8 mouse cellular contexts compared by ENCODE assay signal in genomic region chr5:107200853-107201341, GRCm38 (mm10).
A peak's percentile ranks its signal among the peaks of the same experiment; 100 is the strongest.
DNase-seq lines count a peak whose midpoint lies in the region; ATAC-seq lines count a peak whose summit lies in the region.

No protein-coding gene starts in this region.

- no peaks in the 10 kb centered on the region for H3K9me3 ChIP-seq in neural tube, embryonic 13.5 days
- H3K9me3 ChIP-seq in heart, embryonic 11.5 days (replicated peaks; ENCODE audit: control insufficient read depth, low read length), result no peaks in the 10 kb centered on the region
- H3K9me3 ChIP-seq in midbrain, embryonic 16.5 days (replicated peaks; ENCODE audit: control insufficient read depth, low read length, poor library complexity, severe bottlenecking), result no peaks in the 10 kb centered on the region
- H3K9me3 ChIP-seq in forebrain, embryonic 12.5 days, result no peaks in the 10 kb centered on the region

- 69% methylated on average over 12 of the region's 12 CpGs for WGBS in neural tube, embryonic 13.5 days
- WGBS in heart, embryonic 11.5 days (ENCODE audit: insufficient replicate concordance), result 59% methylated on average over 12 of the region's 12 CpGs
- 78% methylated on average over 12 of the region's 12 CpGs for WGBS in midbrain, embryonic 16.5 days
- 73% methylated on average over 12 of the region's 12 CpGs for WGBS in forebrain, embryonic 12.5 days

- no peaks in the 10 kb centered on the region for H3K27me3 ChIP-seq in neural tube, embryonic 13.5 days
- no peaks in the 10 kb centered on the region for H3K27me3 ChIP-seq in heart, embryonic 11.5 days (ENCODE audit: control insufficient read depth, insufficient read depth, low read length)
- H3K27me3 ChIP-seq in midbrain, embryonic 16.5 days (ENCODE audit: control insufficient read depth, insufficient read depth, low read depth, low read length), result no peaks in the 10 kb centered on the region
- H3K27me3 ChIP-seq in forebrain, embryonic 12.5 days, result no peaks in the 10 kb centered on the region

- 0 out of 2 replicates have a peak overlapping the region, but pooled peaks have one; percentile 29 for H3K27ac ChIP-seq in neural tube, embryonic 13.5 days (replicated peaks)
- peak overlapping the region; percentile 29; the same call in 1 of the 2 replicates for H3K27ac ChIP-seq in heart, embryonic 11.5 days (ENCODE audit: low read depth, low read length)
- no peak overlapping the region for H3K27ac ChIP-seq in midbrain, embryonic 16.5 days (ENCODE audit: low read length)
- H3K27ac ChIP-seq in forebrain, embryonic 12.5 days, result no peak overlapping the region

- H3K9ac ChIP-seq in neural tube, embryonic 13.5 days, result no peak overlapping the region
- H3K9ac ChIP-seq in heart, embryonic 11.5 days (ENCODE audit: low read depth, low read length), result no peak overlapping the region
- H3K9ac ChIP-seq in midbrain, embryonic 16.5 days (ENCODE audit: low read depth, low read length), result no peak overlapping the region
- H3K9ac ChIP-seq in forebrain, embryonic 12.5 days, result no peak overlapping the region

- peaks cover 14% of the 10 kb centered on the region for H3K4me1 ChIP-seq in neural tube, embryonic 13.5 days (replicated peaks)
- H3K4me1 ChIP-seq in heart, embryonic 11.5 days (ENCODE audit: control insufficient read depth, insufficient read depth, low read length), result peaks cover 14% of the 10 kb centered on the region
- 0 out of 2 replicates have a peak, but pooled peaks cover 3% of the 10 kb centered on the region for H3K4me1 ChIP-seq in midbrain, embryonic 16.5 days (ENCODE audit: control insufficient read depth, insufficient read depth, low read length)
- H3K4me1 ChIP-seq in forebrain, embryonic 12.5 days, result peaks cover 6% of the 10 kb centered on the region; the same call in 1 of the 2 replicates

- no peaks in the 10 kb centered on the region for H3K36me3 ChIP-seq in neural tube, embryonic 13.5 days
- H3K36me3 ChIP-seq in heart, embryonic 11.5 days (ENCODE audit: control insufficient read depth, insufficient read depth, low read length), result no peaks in the 10 kb centered on the region
- no peaks in the 10 kb centered on the region for H3K36me3 ChIP-seq in midbrain, embryonic 16.5 days (ENCODE audit: control insufficient read depth, insufficient read depth, low read length)
- no peaks in the 10 kb centered on the region for H3K36me3 ChIP-seq in forebrain, embryonic 12.5 days (replicated peaks)

- no peak for ATAC-seq in neural tube, embryonic 13.5 days (ENCODE audit: low read depth)
- no peak for ATAC-seq in heart, embryonic 11.5 days (replicated peaks; ENCODE audit: insufficient number of reproducible peaks, low FRiP score, low TSS enrichment)
- ATAC-seq in midbrain, embryonic 16.5 days, result no peak
- no peak for ATAC-seq in forebrain, embryonic 12.5 days (ENCODE audit: low FRiP score)

- H3K4me3 ChIP-seq in neural tube, embryonic 13.5 days, result no peak overlapping the region
- no peak overlapping the region for H3K4me3 ChIP-seq in heart, embryonic 11.5 days (ENCODE audit: low read depth, low read length)
- H3K4me3 ChIP-seq in midbrain, embryonic 16.5 days (ENCODE audit: low read depth, low read length), result no peak overlapping the region
- no peak overlapping the region for H3K4me3 ChIP-seq in forebrain, embryonic 12.5 days (replicated peaks)

- no peak overlapping the region for H3K4me2 ChIP-seq in neural tube, embryonic 13.5 days
- H3K4me2 ChIP-seq in heart, embryonic 11.5 days, result no peak overlapping the region
- H3K4me2 ChIP-seq in midbrain, embryonic 16.5 days (ENCODE audit: low read length), result no peak overlapping the region
- no peak overlapping the region for H3K4me2 ChIP-seq in forebrain, embryonic 12.5 days

- DNase-seq in neural tube, embryonic 10.5 days (ENCODE audit: extremely low spot score, low spot score), result no peak
- peak; percentile 62 for DNase-seq in kidney, postnatal 14 days
- DNase-seq in naive thymus-derived CD4-positive, alpha-beta T cell, adult 2 months (ENCODE audit: low read depth), result peak; percentile 82
- DNase-seq in cerebellum, adult 8-10 months, result no peak

Comparison
In these comparisons a context has a peak if more than half of its experiments do, and no peak if none do; other contexts are left out.
1. H3K27ac ChIP-seq: peak in neural tube, embryonic 13.5 days (single experiment) and heart, embryonic 11.5 days (single experiment); none in midbrain, embryonic 16.5 days (single experiment) and forebrain, embryonic 12.5 days (single experiment).
2. DNase-seq: peak in kidney, postnatal 14 days (single experiment) and naive thymus-derived CD4-positive, alpha-beta T cell, adult 2 months (single experiment); none in neural tube, embryonic 10.5 days (single experiment) and cerebellum, adult 8-10 months (single experiment).